Mouse (Mus musculus): ENCODE results near the gene Plekhj1. TPM values are rescaled to one million over a fixed set of nuclear protein-coding genes. Genes with fewer than 3 reads are reported as not detected.

The Plekhj1 gene
- polyA plus RNA-seq, 1 experiment from 2014 or later, result 141 TPM

GRCm38 (mm10) chr10:80812391-80813041 lies 14.1 kb upstream of the Plekhj1 start:
- no peak for ATAC-seq (ENCODE audit: insufficient number of reproducible peaks, low FRiP score, low TSS enrichment, low read depth)
- Histone ChIP-seq H3K27ac (replicated peaks; ENCODE audit: low read depth, low read length) (no peak overlapping the region), H3K4me3 (ENCODE audit: low read depth, low read length) (no peak overlapping the region), H3K9ac (ENCODE audit: low read length) (no peak overlapping the region), H3K4me2 (ENCODE audit: low read depth, severe bottlenecking) (no peak overlapping the region), H3K27me3 (ENCODE audit: control insufficient read depth, insufficient read depth, low read length) (peaks cover 14% of the 10 kb centered on the region), H3K36me3 (ENCODE audit: control insufficient read depth, insufficient read depth, low read length) (no peaks in the 10 kb centered on the region), H3K9me3 (ENCODE audit: control insufficient read depth, low read length) (no peaks in the 10 kb centered on the region), H3K4me1 (ENCODE audit: control insufficient read depth, insufficient read depth, low read length) (peaks cover 15% of the 10 kb centered on the region)
- WGBS, result 67% methylated on average over 5 of the region's 5 CpGs
- no peak for DNase-seq (ENCODE audit: low spot score)

GRCm38 (mm10) chr10:80810084-80810483 lies 11.7 kb upstream of the Plekhj1 start:
- Histone ChIP-seq H3K27me3 (ENCODE audit: control insufficient read depth, insufficient read depth, low read length) (peaks cover 21% of the 10 kb centered on the region), H3K4me1 (ENCODE audit: control insufficient read depth, insufficient read depth, low read length) (peaks cover 30% of the 10 kb centered on the region), H3K9ac (ENCODE audit: low read length) (peak overlapping the region; percentile 22; the same call in 1 of the 2 replicates), H3K27ac (replicated peaks; ENCODE audit: low read depth, low read length) (no peak overlapping the region), H3K9me3 (ENCODE audit: control insufficient read depth, low read length) (no peaks in the 10 kb centered on the region), H3K4me3 (ENCODE audit: low read depth, low read length) (no peak overlapping the region), H3K4me2 (ENCODE audit: low read depth, severe bottlenecking) (peak overlapping the region; percentile 36), H3K36me3 (ENCODE audit: control insufficient read depth, insufficient read depth, low read length) (peaks cover 8% of the 10 kb centered on the region; the same call in 1 of the 2 replicates)
- WGBS, result 5% methylated on average over 20 of the region's 20 CpGs
- ATAC-seq (ENCODE audit: insufficient number of reproducible peaks, low FRiP score, low TSS enrichment, low read depth) (no peak), DNase-seq (ENCODE audit: low spot score) (no peak)

GRCm38 (mm10) chr10:80808985-80809632 lies 10.7 kb upstream of the Plekhj1 start:
- no peak overlapping the region; the same call in 1 of the 2 replicates for H3K4me3 ChIP-seq (ENCODE audit: low read depth, low read length)
- no peaks in the 10 kb centered on the region for H3K9me3 ChIP-seq (ENCODE audit: control insufficient read depth, low read length)
- WGBS, result 9% methylated on average over 17 of the region's 18 CpGs
- H3K36me3 ChIP-seq (ENCODE audit: control insufficient read depth, insufficient read depth, low read length), result peaks cover 14% of the 10 kb centered on the region
- H3K4me2 ChIP-seq (ENCODE audit: low read depth, severe bottlenecking), result peak overlapping the region; percentile 27; the same call in 1 of the 2 replicates
- peak; percentile 46 for DNase-seq (ENCODE audit: low spot score)
- no peak overlapping the region; the same call in 1 of the 2 replicates for H3K9ac ChIP-seq (ENCODE audit: low read length)
- H3K4me1 ChIP-seq (ENCODE audit: control insufficient read depth, insufficient read depth, low read length), result peaks cover 30% of the 10 kb centered on the region
- H3K27ac ChIP-seq (replicated peaks; ENCODE audit: low read depth, low read length), result no peak overlapping the region
- peaks cover 21% of the 10 kb centered on the region for H3K27me3 ChIP-seq (ENCODE audit: control insufficient read depth, insufficient read depth, low read length)
- ATAC-seq (ENCODE audit: insufficient number of reproducible peaks, low FRiP score, low TSS enrichment, low read depth), result no peak

DNA sequence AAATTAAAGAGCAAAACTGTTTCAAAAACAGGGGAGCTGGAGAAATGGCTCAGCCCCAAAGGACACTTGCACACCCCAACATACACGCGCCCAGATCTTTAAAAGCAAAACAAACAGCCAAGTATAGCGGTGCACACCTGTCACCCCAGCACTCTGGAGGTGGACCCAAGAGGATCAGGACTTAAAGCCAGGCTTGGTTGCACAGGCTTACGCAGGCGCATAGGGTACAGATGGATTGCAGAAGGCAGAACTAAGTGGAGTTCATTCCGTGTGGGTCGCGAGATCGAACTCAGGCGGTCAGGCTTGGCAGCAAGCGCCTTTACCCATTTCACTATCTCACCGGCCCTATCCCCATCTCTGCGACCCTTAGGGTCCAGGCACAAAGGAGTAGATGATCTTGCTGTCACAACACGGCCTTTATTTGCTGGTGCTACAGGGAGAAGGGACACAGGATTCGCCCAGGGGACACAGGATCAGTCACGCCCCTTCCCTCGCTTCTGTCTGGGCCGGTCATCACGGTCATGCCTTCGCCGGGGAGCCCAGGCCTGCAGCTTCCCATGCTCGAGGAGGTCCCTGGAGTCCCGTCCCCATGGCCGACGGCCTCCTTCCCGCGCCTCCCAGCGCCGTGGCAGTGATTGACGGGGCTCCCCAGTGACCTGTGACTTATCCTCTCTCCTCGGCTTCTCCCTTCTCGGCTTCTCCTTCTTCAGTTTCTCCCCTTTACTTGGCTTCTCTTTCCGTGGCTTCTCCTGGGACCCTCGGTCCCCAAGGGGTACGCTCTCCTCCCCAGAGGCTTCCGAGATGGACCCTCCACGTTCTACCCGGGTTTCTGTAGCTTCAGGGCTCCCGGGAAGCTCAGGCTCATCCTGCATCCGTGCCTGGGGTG lies 9.9 kb upstream of the Plekhj1 start:
- ATAC-seq (ENCODE audit: insufficient number of reproducible peaks, low FRiP score, low TSS enrichment, low read depth), result no peak
- Histone ChIP-seq H3K36me3 (ENCODE audit: control insufficient read depth, insufficient read depth, low read length) (peaks cover 22% of the 10 kb centered on the region), H3K4me3 (ENCODE audit: low read depth, low read length) (no peak overlapping the region; the same call in 1 of the 2 replicates), H3K4me1 (ENCODE audit: control insufficient read depth, insufficient read depth, low read length) (peaks cover 30% of the 10 kb centered on the region), H3K9me3 (ENCODE audit: control insufficient read depth, low read length) (no peaks in the 10 kb centered on the region), H3K27ac (replicated peaks; ENCODE audit: low read depth, low read length) (no peak overlapping the region), H3K27me3 (ENCODE audit: control insufficient read depth, insufficient read depth, low read length) (peaks cover 21% of the 10 kb centered on the region), H3K4me2 (ENCODE audit: low read depth, severe bottlenecking) (peak overlapping the region; percentile 27; the same call in 1 of the 2 replicates), H3K9ac (ENCODE audit: low read length) (no peak overlapping the region; the same call in 1 of the 2 replicates)
- WGBS, result 21% methylated on average over 40 of the region's 40 CpGs
- DNase-seq (ENCODE audit: low spot score), result no peak

GRCm38 (mm10) chr10:80807057-80807627 lies 8.7 kb upstream of the Plekhj1 start:
- Histone ChIP-seq H3K27me3 (ENCODE audit: control insufficient read depth, insufficient read depth, low read length) (peaks cover 21% of the 10 kb centered on the region), H3K9me3 (ENCODE audit: control insufficient read depth, low read length) (no peaks in the 10 kb centered on the region)
- 1% methylated on average over 57 of the region's 58 CpGs for WGBS

GRCm38 (mm10) chr10:80806341-80807056 lies 8.1 kb upstream of the Plekhj1 start:
- peak overlapping the region; percentile 73 for H3K9ac ChIP-seq (ENCODE audit: low read length)
- peaks cover 33% of the 10 kb centered on the region for H3K36me3 ChIP-seq (ENCODE audit: control insufficient read depth, insufficient read depth, low read length)
- WGBS, result 46% methylated on average over 34 of the region's 34 CpGs
- H3K9me3 ChIP-seq (ENCODE audit: control insufficient read depth, low read length), result no peaks in the 10 kb centered on the region
- H3K4me1 ChIP-seq (ENCODE audit: control insufficient read depth, insufficient read depth, low read length), result peaks cover 30% of the 10 kb centered on the region
- H3K4me3 ChIP-seq (ENCODE audit: low read depth, low read length), result peak overlapping the region; percentile 45
- H3K4me2 ChIP-seq (ENCODE audit: low read depth, severe bottlenecking), result peak overlapping the region; percentile 99
- peaks cover 21% of the 10 kb centered on the region for H3K27me3 ChIP-seq (ENCODE audit: control insufficient read depth, insufficient read depth, low read length)
- DNase-seq (ENCODE audit: low spot score) (peak; percentile 45), ATAC-seq (ENCODE audit: insufficient number of reproducible peaks, low FRiP score, low TSS enrichment, low read depth) (no peak)
- peak overlapping the region; percentile 47; the same call in 1 of the 2 replicates for H3K27ac ChIP-seq (replicated peaks; ENCODE audit: low read depth, low read length)

More at GRCm38 (mm10) chr10:80807057-80807627, 8.7 kb upstream of the Plekhj1 start:
- Histone ChIP-seq H3K4me1 (ENCODE audit: control insufficient read depth, insufficient read depth, low read length) (peaks cover 30% of the 10 kb centered on the region), H3K4me3 (ENCODE audit: low read depth, low read length) (peak overlapping the region; percentile 45), H3K36me3 (ENCODE audit: control insufficient read depth, insufficient read depth, low read length) (peaks cover 29% of the 10 kb centered on the region), H3K27ac (replicated peaks; ENCODE audit: low read depth, low read length) (peak overlapping the region; percentile 47; the same call in 1 of the 2 replicates), H3K4me2 (ENCODE audit: low read depth, severe bottlenecking) (peak overlapping the region; percentile 99), H3K9ac (ENCODE audit: low read length) (peak overlapping the region; percentile 73)
- DNase-seq (ENCODE audit: low spot score) (peak; percentile 80), ATAC-seq (ENCODE audit: insufficient number of reproducible peaks, low FRiP score, low TSS enrichment, low read depth) (peak; percentile 33; the same call in 1 of the 2 replicates)

DNA sequence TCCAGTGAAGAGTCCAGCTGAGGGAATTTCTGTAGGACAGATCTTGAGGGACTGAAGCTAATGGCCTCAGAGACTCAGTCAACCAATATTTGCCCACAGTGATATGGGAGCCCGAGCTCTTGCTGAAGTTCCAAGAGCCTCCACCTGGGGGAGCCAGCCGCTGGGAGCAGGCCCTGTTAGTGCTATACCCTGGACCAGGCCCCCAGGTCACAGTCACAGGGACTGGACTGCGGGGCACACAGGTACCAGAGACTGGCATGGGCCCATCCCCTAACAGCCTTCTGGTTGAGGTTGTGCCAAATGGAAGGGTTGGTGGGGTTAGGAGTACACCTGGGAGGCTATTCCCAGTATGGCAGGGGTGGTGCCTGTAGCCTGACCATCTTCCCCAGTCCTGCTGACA lies 7.5 kb upstream of the Plekhj1 start:
- Histone ChIP-seq H3K36me3 (ENCODE audit: control insufficient read depth, insufficient read depth, low read length) (peaks cover 39% of the 10 kb centered on the region), H3K4me2 (ENCODE audit: low read depth, severe bottlenecking) (no peak overlapping the region), H3K27me3 (ENCODE audit: control insufficient read depth, insufficient read depth, low read length) (peaks cover 21% of the 10 kb centered on the region), H3K4me3 (ENCODE audit: low read depth, low read length) (no peak overlapping the region), H3K9ac (ENCODE audit: low read length) (no peak overlapping the region), H3K4me1 (ENCODE audit: control insufficient read depth, insufficient read depth, low read length) (peaks cover 30% of the 10 kb centered on the region), H3K9me3 (ENCODE audit: control insufficient read depth, low read length) (no peaks in the 10 kb centered on the region), H3K27ac (replicated peaks; ENCODE audit: low read depth, low read length) (no peak overlapping the region)
- WGBS, result 24% methylated on average over 3 of the region's 3 CpGs
- DNase-seq (ENCODE audit: low spot score), result peak; percentile 87
- ATAC-seq (ENCODE audit: insufficient number of reproducible peaks, low FRiP score, low TSS enrichment, low read depth), result peak; percentile 32
